Mouse (Mus musculus): ENCODE measurements around the gene Mdm2. TPM values are rescaled to one million over a fixed set of nuclear protein-coding genes. Genes with fewer than 3 reads are reported as not detected.

The Mdm2 gene
- polyA plus RNA-seq, 1 experiment from 2014 or later: 60.6 TPM

- Histone ChIP-seq H3K27me3 (ENCODE audit: low read depth, poor library complexity, severe bottlenecking) (no peaks in the 10 kb centered on the region), H3K4me1 (peaks cover 5% of the 10 kb centered on the region; the same call in 1 of the 2 replicates), H3K9me3 (replicated peaks) (no peaks in the 10 kb centered on the region), H3K27ac (replicated peaks) (no peak overlapping the region), H3K4me3 (no peak overlapping the region), H3K36me3 (no peaks in the 10 kb centered on the region)
- no peak for DNase-seq (ENCODE audit: low spot score)
- 85% methylated on average over 3 of the region's 3 CpGs for WGBS
Observed at GRCm38 (mm10) chr10:117657659-117658306, 52.8 kb downstream of the Mdm2 start.

DNA sequence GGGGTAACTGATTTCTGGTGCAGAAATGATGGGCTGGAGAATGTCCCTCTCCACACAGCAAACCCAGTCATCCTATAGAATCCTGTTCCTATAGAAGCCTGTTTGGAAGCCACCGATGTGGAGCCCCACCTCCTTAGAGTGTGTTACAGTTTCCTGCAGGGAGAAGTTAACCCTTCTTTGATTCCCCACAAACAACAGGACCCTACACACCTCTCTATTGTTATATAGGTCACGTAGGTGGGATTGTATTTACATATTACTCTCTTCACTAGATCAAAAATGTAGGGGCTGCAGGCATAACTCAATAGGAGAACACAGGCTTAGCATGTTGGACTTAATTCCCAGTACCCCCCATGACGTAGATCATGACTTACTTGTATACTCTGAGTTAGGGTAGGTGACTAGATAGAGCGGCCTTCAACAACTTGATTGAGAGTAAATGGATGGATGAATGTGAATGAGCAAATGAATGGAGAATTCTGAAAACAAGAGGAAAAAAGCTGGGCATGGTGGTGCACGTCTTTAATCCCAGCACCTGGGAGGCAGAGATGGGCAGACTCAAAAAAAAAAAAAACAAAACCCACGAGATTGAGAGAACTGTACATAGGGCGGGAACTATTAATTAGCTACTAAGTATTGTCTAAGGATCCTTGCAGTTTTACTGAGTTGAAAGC, 53.4 kb downstream of the Mdm2 start:
- Histone ChIP-seq H3K4me1 (peaks cover 5% of the 10 kb centered on the region; the same call in 1 of the 2 replicates), H3K27ac (replicated peaks) (no peak overlapping the region), H3K27me3 (ENCODE audit: low read depth, poor library complexity, severe bottlenecking) (no peaks in the 10 kb centered on the region), H3K9me3 (replicated peaks) (no peaks in the 10 kb centered on the region), H3K4me3 (no peak overlapping the region), H3K36me3 (no peaks in the 10 kb centered on the region)
- DNase-seq (ENCODE audit: low spot score): no peak
- WGBS: 86% methylated on average over 7 of the region's 7 CpGs

DNA sequence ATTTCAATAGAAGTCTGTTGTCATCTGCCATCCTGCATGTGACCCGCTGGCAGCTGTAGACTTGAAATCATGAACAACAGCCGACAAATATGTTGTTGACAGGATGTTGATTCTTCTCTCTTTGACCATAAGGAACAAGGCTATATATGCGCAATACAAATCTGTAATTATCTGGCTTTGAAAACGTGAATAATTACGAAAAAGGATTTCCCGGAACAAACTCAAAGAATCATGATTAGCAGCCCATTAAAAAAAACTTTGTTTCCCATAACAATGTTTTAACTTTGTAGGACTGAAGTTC, 53.9 kb downstream of the Mdm2 start:
- DNase-seq (ENCODE audit: low spot score): no peak
- WGBS: 88% methylated on average over 6 of the region's 6 CpGs
- peaks cover 5% of the 10 kb centered on the region; the same call in 1 of the 2 replicates for H3K4me1 ChIP-seq
- H3K27me3 ChIP-seq (ENCODE audit: low read depth, poor library complexity, severe bottlenecking): no peaks in the 10 kb centered on the region
- H3K36me3 ChIP-seq: no peaks in the 10 kb centered on the region
- H3K9me3 ChIP-seq (replicated peaks): no peaks in the 10 kb centered on the region
- no peak overlapping the region for H3K27ac ChIP-seq (replicated peaks)
- H3K4me3 ChIP-seq: no peak overlapping the region

- H3K9me3 ChIP-seq (replicated peaks): no peaks in the 10 kb centered on the region
- H3K27me3 ChIP-seq (ENCODE audit: low read depth, poor library complexity, severe bottlenecking): no peaks in the 10 kb centered on the region
- no peak overlapping the region for H3K4me3 ChIP-seq
- no peak overlapping the region for H3K27ac ChIP-seq (replicated peaks)
- peaks cover 5% of the 10 kb centered on the region; the same call in 1 of the 2 replicates for H3K4me1 ChIP-seq
- WGBS: 66% methylated on average over 7 of the region's 7 CpGs
- H3K36me3 ChIP-seq: no peaks in the 10 kb centered on the region
- DNase-seq (ENCODE audit: low spot score): no peak
Observed at GRCm38 (mm10) chr10:117655908-117656661, 54.5 kb downstream of the Mdm2 start.

GRCm38 (mm10) chr10:117655460-117655859, 55.1 kb downstream of the Mdm2 start:
- Histone ChIP-seq H3K27ac (replicated peaks) (no peak overlapping the region), H3K4me3 (no peak overlapping the region), H3K27me3 (ENCODE audit: low read depth, poor library complexity, severe bottlenecking) (no peaks in the 10 kb centered on the region), H3K4me1 (peaks cover 5% of the 10 kb centered on the region; the same call in 1 of the 2 replicates), H3K36me3 (no peaks in the 10 kb centered on the region), H3K9me3 (replicated peaks) (no peaks in the 10 kb centered on the region)
- WGBS: 93% methylated on average over 9 of the region's 9 CpGs
- no peak for DNase-seq (ENCODE audit: low spot score)

- Histone ChIP-seq H3K4me3 (no peak overlapping the region), H3K36me3 (no peaks in the 10 kb centered on the region), H3K9me3 (replicated peaks) (no peaks in the 10 kb centered on the region), H3K4me1 (peaks cover 3% of the 10 kb centered on the region; the same call in 1 of the 2 replicates), H3K27me3 (ENCODE audit: low read depth, poor library complexity, severe bottlenecking) (no peaks in the 10 kb centered on the region), H3K27ac (replicated peaks) (no peak overlapping the region)
- WGBS: 82% methylated on average over 3 of the region's 3 CpGs
- no peak for DNase-seq (ENCODE audit: low spot score)
Observed at GRCm38 (mm10) chr10:117654576-117655123, 55.9 kb downstream of the Mdm2 start.

DNA sequence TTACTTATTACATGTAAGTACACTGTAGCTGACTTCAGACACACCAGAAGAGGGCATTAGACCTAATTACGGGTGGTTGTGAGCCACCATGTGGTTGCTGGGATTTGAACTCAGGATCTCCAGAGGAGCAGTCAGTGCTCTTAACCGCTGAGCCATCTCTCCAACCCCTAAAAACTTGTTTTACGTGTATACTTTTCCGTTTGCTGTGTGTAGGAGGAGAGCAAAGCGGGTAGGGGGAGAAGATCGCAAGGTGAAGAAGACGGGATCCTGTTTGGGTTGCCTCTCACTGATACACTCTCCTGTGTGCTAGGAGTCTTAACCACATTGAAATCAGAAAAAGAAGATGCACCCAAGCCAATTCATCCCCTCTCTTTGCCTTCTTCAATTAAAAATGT, 56.8 kb downstream of the Mdm2 start:
- no peaks in the 10 kb centered on the region for H3K9me3 ChIP-seq (replicated peaks)
- 93% methylated on average over 7 of the region's 7 CpGs for WGBS
- no peaks in the 10 kb centered on the region for H3K27me3 ChIP-seq (ENCODE audit: low read depth, poor library complexity, severe bottlenecking)
- no peak for DNase-seq (ENCODE audit: low spot score)
- no peaks in the 10 kb centered on the region for H3K4me1 ChIP-seq
- no peaks in the 10 kb centered on the region for H3K36me3 ChIP-seq
- H3K27ac ChIP-seq (replicated peaks): no peak overlapping the region
- H3K4me3 ChIP-seq: no peak overlapping the region

GRCm38 (mm10) chr10:117652930-117653778, 57.4 kb downstream of the Mdm2 start:
- Histone ChIP-seq H3K4me1 (no peaks in the 10 kb centered on the region), H3K27ac (replicated peaks) (no peak overlapping the region), H3K27me3 (ENCODE audit: low read depth, poor library complexity, severe bottlenecking) (no peaks in the 10 kb centered on the region), H3K4me3 (no peak overlapping the region), H3K9me3 (replicated peaks) (no peaks in the 10 kb centered on the region), H3K36me3 (no peaks in the 10 kb centered on the region)
- 90% methylated on average over 8 of the region's 8 CpGs for WGBS
- DNase-seq (ENCODE audit: low spot score): no peak

DNA sequence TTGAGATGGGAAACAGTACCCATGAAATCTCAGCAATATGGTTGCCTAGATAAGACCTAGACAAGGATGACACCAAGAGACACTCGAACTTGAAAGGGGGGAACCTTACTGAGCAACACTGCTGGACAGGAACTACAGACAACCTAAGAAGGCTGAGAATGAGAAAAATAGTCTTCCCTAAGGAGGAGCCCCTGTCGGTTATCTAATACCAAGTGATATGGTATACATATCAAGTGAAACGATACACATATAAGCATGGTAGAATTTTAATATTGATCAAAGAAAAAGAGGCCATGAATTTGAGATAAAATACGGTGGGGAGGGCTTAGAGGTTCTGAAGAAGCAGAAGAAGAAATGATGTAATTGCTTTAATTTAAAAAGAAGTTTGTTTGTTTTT, 58.2 kb downstream of the Mdm2 start:
- 96% methylated on average over 4 of the region's 4 CpGs for WGBS

GRCm38 (mm10) chr10:117651587-117652377, 58.8 kb downstream of the Mdm2 start:
- DNase-seq (ENCODE audit: low spot score): no peak
- H3K27ac ChIP-seq (replicated peaks): no peak overlapping the region
- H3K4me3 ChIP-seq: no peak overlapping the region
- no peaks in the 10 kb centered on the region for H3K36me3 ChIP-seq
- H3K4me1 ChIP-seq: peaks cover 6% of the 10 kb centered on the region
- H3K9me3 ChIP-seq (replicated peaks): no peaks in the 10 kb centered on the region
- WGBS: 80% methylated on average over 10 of the region's 10 CpGs
- H3K27me3 ChIP-seq (ENCODE audit: low read depth, poor library complexity, severe bottlenecking): no peaks in the 10 kb centered on the region

More for the DNA sequence above, 58.2 kb downstream of the Mdm2 start:
- Histone ChIP-seq H3K27ac (replicated peaks) (no peak overlapping the region), H3K4me3 (no peak overlapping the region), H3K27me3 (ENCODE audit: low read depth, poor library complexity, severe bottlenecking) (no peaks in the 10 kb centered on the region), H3K4me1 (peaks cover under 1% of the 10 kb centered on the region; the same call in 1 of the 2 replicates), H3K9me3 (replicated peaks) (no peaks in the 10 kb centered on the region), H3K36me3 (no peaks in the 10 kb centered on the region)
- DNase-seq (ENCODE audit: low spot score): no peak

- no peaks in the 10 kb centered on the region for H3K9me3 ChIP-seq (replicated peaks)
- H3K36me3 ChIP-seq: no peaks in the 10 kb centered on the region
- no peak for DNase-seq (ENCODE audit: low spot score)
- H3K27me3 ChIP-seq (ENCODE audit: low read depth, poor library complexity, severe bottlenecking): no peaks in the 10 kb centered on the region
- peaks cover 6% of the 10 kb centered on the region for H3K4me1 ChIP-seq
- 90% methylated on average over 7 of the region's 7 CpGs for WGBS
- H3K27ac ChIP-seq (replicated peaks): no peak overlapping the region
- H3K4me3 ChIP-seq: no peak overlapping the region
Observed at GRCm38 (mm10) chr10:117650725-117651124, 59.8 kb downstream of the Mdm2 start.
